Mouse (Mus musculus) ovary, adult 10 weeks (tissue): ENCODE data around the gene Rab5if. TPM values are rescaled to one million over a fixed set of nuclear protein-coding genes. Genes with fewer than 3 reads are reported as not detected.

Source experiments
- polyA plus RNA-seq: library from polyadenylated mRNA; stranded (reverse); fragments of 350-450 nt; fragmentation: Illumina TruSeq; extraction: RNeasy Lipid Tissue Mini Kit (QIAGEN cat#74804); gene quantifications from one replicate; pipeline ENCODE4 v1.2.3, GENCODE M21; 2014

Gene Rab5if
- 113 TPM for polyA plus RNA-seq

GRCm38 (mm10) chr2:156862772-156863486, at the start of gene Rab5if:
Gene Rab5if, plus strand, starts transcription at chr2:156863128.

DNA sequence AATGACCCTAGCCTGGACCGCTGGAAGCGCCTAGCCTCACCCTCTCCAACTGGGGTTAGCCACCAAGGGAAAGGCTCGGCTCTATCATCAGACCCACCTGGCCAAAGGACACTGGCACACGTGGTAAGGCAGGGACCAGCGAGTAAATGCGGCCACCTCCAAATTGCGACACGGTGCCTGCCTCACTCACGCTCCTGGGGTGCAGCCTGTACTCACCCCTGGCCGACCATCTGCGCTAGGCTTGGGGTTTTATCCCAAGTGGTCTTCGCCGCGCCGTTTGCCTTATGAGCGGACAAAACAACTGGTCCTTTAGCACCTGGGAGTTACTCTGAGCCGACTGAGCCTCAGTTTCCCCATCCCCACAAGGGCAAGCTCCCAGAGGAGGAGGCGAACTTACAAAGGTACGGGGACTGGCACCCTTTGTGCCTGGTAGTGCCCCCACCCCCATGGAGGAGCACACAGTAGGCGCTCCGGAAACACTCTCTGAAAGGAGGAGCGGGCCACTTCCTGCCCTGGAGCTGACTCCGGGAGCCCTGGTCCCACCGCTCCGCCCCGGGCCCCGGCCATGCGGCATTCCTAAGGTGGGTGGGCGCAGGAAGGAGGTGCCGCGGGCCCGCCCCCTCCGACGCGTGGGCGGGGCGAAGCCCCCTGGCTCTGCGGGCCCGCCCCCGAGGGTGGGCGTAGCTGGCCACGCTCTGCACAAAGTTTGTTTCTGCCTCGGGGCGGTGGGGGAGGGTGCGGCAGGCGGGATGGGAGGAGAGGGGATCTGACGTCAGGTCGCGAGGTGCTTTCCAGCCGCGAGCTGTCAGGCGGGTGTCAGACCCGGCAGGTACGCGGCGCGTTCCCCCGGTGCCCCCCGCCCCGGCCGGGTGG, 23.4 kb upstream of the Rab5if start, which contains the start of gene Tgif2:
Tgif2 (plus strand) TSS at position 689 of the 873 bp plus-strand sequence.

DNA sequence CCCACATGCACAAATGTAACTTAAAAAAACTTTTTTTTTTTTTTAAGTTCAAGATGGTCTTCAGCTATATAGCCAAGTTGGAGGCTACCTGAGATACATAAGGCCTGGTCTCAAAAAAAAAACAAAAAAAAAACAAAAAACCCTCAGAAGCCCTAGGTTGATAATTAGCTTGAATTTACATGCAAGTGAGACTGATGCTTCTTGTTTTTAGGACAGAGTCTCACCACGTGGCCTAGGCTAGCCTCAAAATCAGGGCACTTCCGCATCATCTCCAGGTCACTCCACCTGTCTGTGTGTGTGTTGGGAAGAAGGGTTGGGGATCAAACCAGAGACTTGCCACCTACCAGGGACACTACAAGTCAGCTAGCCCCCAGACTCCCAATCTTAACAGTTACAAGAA, 5.1 kb upstream of the Rab5if start, which contains the start of gene 4930518I15Rik:
4930518I15Rik (minus strand) TSS at position 112 of the 400 bp plus-strand sequence.

GRCm38 (mm10) chr2:156887017-156887416, 24.1 kb downstream of the Rab5if start, which contains the start of gene Sla2:
Gene Sla2, minus strand, starts transcription at chr2:156887192.

Other genes with a start within 250 kb of the Rab5if start
- gene Dlgap4, start 249.4 kb upstream of the Rab5if start, polyA plus RNA-seq, result 10.4 TPM
- 19.7 TPM for gene Myl9, start 87.7 kb upstream of the Rab5if start, polyA plus RNA-seq
- gene Tgif2, start 23.1 kb upstream of the Rab5if start, polyA plus RNA-seq, result 9.9 TPM
- gene 4930518I15Rik, start 5.2 kb upstream of the Rab5if start, polyA plus RNA-seq, result 0.94 TPM
- gene Sla2, start 24.1 kb downstream of the Rab5if start, polyA plus RNA-seq, result 0.63 TPM
- gene Ndrg3, start 128.9 kb downstream of the Rab5if start, polyA plus RNA-seq, result 45.0 TPM
- gene Dsn1, start 144.0 kb downstream of the Rab5if start, polyA plus RNA-seq, result 30.4 TPM
- gene Soga1, start 216.1 kb downstream of the Rab5if start, polyA plus RNA-seq, result 2.0 TPM
- not detected for gene Tldc2, start 223.9 kb downstream of the Rab5if start, polyA plus RNA-seq